Mouse (Mus musculus) ES-E14 (cell line): ENCODE measurements around the gene Mrpl24. TPM values are rescaled to one million over a fixed set of nuclear protein-coding genes. Genes with fewer than 3 reads are reported as not detected.
A peak's percentile ranks its signal among the peaks of the same experiment; 100 is the strongest.

ENCODE experiments used
- DNase-seq: peaks from one replicate; pipeline ENCODE4 v3.0.0-alpha.2; 2013; ENCODE audit warnings: low read depth, low spot score
- H3K27ac ChIP-seq: 2 replicates; pipeline ENCODE4 v1.5.1; 2012; ENCODE audit warnings: low read depth, mild to moderate bottlenecking, low read length, moderate library complexity, mixed read lengths; ENCODE audit not compliant: poor library complexity, insufficient read depth, severe bottlenecking
- H3K36me3 ChIP-seq: 2 replicates; pipeline ENCODE4 v1.6.1; 2012; ENCODE audit warnings: mild to moderate bottlenecking, low read length, moderate library complexity, mixed read lengths; ENCODE audit not compliant: control insufficient read depth, poor library complexity, insufficient read depth, severe bottlenecking
- H3K4me1 ChIP-seq, 2 experiments: fragments of 150-350 bp in 1 of 2; sonication (generic) in 1 of 2; 2 replicates each; pipeline ENCODE4 v1.6.1; 2012; ENCODE audit warnings: low read length in 2 of 2, mild to moderate bottlenecking in 1 of 2, mixed read lengths in 1 of 2; ENCODE audit not compliant: control insufficient read depth in 2 of 2, insufficient read depth in 2 of 2, poor library complexity in 1 of 2
- H3K4me3 ChIP-seq, 2 experiments: fragments of 150-350 bp in 1 of 2; sonication (generic) in 1 of 2; 2 replicates each; pipeline ENCODE4 v1.5.1; 2012; ENCODE audit warnings: low read length in 2 of 2, low read depth in 1 of 2, mild to moderate bottlenecking in 1 of 2, mixed read lengths in 1 of 2; ENCODE audit not compliant: insufficient read depth in 1 of 2, poor library complexity in 1 of 2, severe bottlenecking in 1 of 2
- H3K9ac ChIP-seq: 2 replicates; pipeline ENCODE4 v1.6.1; 2012; ENCODE audit warnings: low read depth, mild to moderate bottlenecking, low read length, mixed read lengths; ENCODE audit not compliant: poor library complexity, insufficient read depth, severe bottlenecking
- H3K9me3 ChIP-seq: fragments of 150-350 bp; sonication (generic); 2 replicates; pipeline ENCODE4 v1.6.1; 2012; ENCODE audit warnings: low read depth, mild to moderate bottlenecking, low read length; ENCODE audit not compliant: control insufficient read depth, insufficient read depth
- CHD2 ChIP-seq: IDR thresholded peaks from 2 replicates; pipeline ENCODE4 v1.6.1; 2014; ENCODE audit warnings: mild to moderate bottlenecking, low read depth, low read length, inconsistent platforms
- HCFC1 ChIP-seq: IDR thresholded peaks from 2 replicates; pipeline ENCODE4 v1.6.1; 2012; ENCODE audit warnings: low read length, inconsistent platforms, borderline replicate concordance; ENCODE audit not compliant: insufficient read depth
- MAFK ChIP-seq: IDR thresholded peaks from 2 replicates; pipeline ENCODE4 v1.6.1; 2014; ENCODE audit warnings: mild to moderate bottlenecking, low read depth, low read length, inconsistent platforms; ENCODE audit not compliant: insufficient read depth
- ZC3H11A ChIP-seq: IDR thresholded peaks from 2 replicates; pipeline ENCODE4 v1.6.1; 2012; ENCODE audit warnings: low read depth, mild to moderate bottlenecking, inconsistent platforms, low read length, borderline replicate concordance
- ZNF384 ChIP-seq: IDR thresholded peaks from 2 replicates; pipeline ENCODE4 v1.6.1; 2012; ENCODE audit warnings: low read depth, low read length, inconsistent platforms
- in situ Hi-C, 2 experiments: fragments of 600-800 bp; cut with MboI; formaldehyde crosslinking; loops; one replicate each; pipeline ENCODE4 v1.15.1; 2025; ENCODE audit warnings: low sequenced_read_pairs in 2 of 2, inconsistent platforms in 1 of 2; ENCODE audit not compliant: unreplicated experiment in 2 of 2
- total RNA-seq: library from RNA; depleted of rRNA; stranded (reverse); fragments of 300-350 nt; gene quantifications from 2 replicates; pipeline ENCODE4 v1.2.3, GENCODE M21; 2012

The Mrpl24 gene
- total RNA-seq, 1 experiment, result 154 TPM

- no peak for TF ChIP-seq HCFC1
- no peak for TF ChIP-seq MAFK
- TF ChIP-seq ZNF384, result peak; percentile 58; the same call in 1 of the 2 replicates
- no peak for TF ChIP-seq ZC3H11A
- no peak for TF ChIP-seq CHD2
- Histone ChIP-seq H3K4me1 (peaks cover 4% of the 10 kb centered on the region in 2 experiments; a peak in 2 of 4 replicates), H3K4me3 (peak overlapping the region; percentile 73 to 95), H3K36me3 (peaks cover 40% of the 10 kb centered on the region), H3K9ac (peak overlapping the region; percentile 86; the same call in 1 of the 2 replicates), H3K27ac (no peak overlapping the region; the same call in 1 of the 2 replicates), H3K9me3 (no peaks in the 10 kb centered on the region)
- in situ Hi-C loops, result no loop called here
- DNase-seq, result no peak
Measured at GRCm38 (mm10) chr3:87920270-87920943, 1.1 kb downstream of the Mrpl24 start.

DNA sequence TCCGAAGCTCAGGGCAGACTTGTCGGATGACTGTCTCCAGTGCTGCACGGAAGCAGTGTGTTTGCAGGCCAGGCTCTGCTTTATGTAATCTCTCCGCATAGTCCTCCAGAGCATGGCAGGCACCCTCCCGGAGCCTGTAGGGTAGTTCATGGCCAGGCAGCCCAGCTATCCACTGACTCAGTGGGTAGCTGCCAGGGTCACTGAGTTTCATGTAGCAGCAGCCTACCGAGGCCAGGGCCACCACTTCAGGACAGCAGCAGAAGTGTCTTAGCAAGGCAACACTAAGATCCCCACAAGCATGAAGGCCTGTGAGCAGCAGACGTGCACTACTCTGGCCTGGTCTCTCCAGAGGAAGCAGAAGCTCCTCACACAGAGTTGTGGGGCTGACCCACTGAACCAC, 5.7 kb downstream of the Mrpl24 start:
- in situ Hi-C loops, result no loop called here
- no peak overlapping the region for H3K9ac ChIP-seq
- H3K27ac ChIP-seq, result no peak overlapping the region
- no peaks in the 10 kb centered on the region for H3K9me3 ChIP-seq
- TF ChIP-seq CHD2 (no peak), ZNF384 (no peak), ZC3H11A (no peak), MAFK (no peak)
- H3K4me3 ChIP-seq, result no peak overlapping the region
- H3K4me1 ChIP-seq, result peaks cover 2 to 4% of the 10 kb centered on the region in 2 experiments; a peak in 1 of 4 replicates
- DNase-seq, result no peak
- H3K36me3 ChIP-seq, result peaks cover 38% of the 10 kb centered on the region

DNA sequence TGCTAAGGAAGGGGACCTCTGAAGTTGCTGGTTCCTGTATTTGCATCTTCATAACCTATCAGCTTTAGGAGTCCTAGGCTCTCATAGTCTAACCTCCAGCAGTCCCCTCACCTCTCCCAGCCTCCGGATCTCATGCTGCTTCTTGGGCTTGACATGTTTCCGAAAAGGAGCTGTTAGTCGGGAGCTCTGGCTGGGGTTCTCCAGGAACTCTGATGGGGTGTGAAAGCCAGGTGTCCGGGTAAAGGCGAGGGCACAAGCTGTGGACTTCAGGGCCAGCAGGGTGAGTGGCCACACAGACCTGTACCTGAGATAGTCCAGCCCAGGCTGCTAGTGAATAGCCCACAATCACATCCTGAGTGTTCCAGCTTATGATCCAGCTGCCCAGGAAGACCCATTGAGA, 8.1 kb downstream of the Mrpl24 start:
- Histone ChIP-seq H3K36me3 (peaks cover 36% of the 10 kb centered on the region), H3K9me3 (no peaks in the 10 kb centered on the region), H3K27ac (no peak overlapping the region), H3K4me1 (peaks cover 2 to 7% of the 10 kb centered on the region in 2 experiments; a peak in 2 of 4 replicates), H3K9ac (no peak overlapping the region), H3K4me3 (no peak overlapping the region)
- TF ChIP-seq MAFK, result no peak
- TF ChIP-seq CHD2, result no peak
- TF ChIP-seq ZNF384, result no peak
- no peak for TF ChIP-seq ZC3H11A
- no peak for TF ChIP-seq HCFC1
- no peak for DNase-seq
- in situ Hi-C loops, result no loop called here

DNA sequence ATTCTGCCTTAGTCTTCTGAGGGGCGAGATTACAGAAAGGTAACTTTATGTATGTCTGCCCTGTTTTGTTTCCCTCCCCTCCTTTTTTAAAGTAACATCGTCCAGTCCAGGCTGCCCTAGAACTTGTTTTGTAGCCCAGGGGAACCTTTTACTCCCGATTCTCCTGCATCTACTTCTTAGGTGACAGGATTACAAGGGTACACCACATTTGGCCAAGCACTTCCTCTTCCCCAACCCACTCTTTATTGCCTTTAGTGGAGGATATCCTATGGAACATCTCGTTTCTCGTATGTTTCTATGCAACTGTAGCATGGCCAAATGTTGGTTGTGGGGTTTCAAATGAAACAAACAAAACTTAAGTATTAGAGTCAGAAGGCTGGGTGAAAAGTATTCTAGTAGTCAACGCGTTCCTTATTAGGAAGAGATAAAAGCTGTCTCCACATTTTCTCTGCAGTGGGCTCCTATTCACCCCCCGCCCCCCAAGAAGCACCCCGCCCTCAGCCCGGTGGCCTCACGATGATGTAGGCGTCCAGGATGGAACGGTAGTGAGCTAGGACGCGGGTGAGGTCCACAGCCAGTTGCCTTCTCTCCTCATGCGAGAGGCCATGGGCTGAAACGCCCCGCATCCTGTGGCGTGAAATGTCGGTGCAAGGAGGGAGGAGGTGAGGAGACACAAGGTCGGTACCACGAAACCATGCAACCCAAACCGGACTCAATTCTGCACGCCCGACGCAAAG, 10.2 kb downstream of the Mrpl24 start:
- H3K27ac ChIP-seq, result peak overlapping the region; percentile 16; the same call in 1 of the 2 replicates
- peaks cover 2 to 9% of the 10 kb centered on the region in 2 experiments; a peak in 2 of 4 replicates for H3K4me1 ChIP-seq
- DNase-seq, result no peak
- H3K36me3 ChIP-seq, result peaks cover 34% of the 10 kb centered on the region
- TF ChIP-seq MAFK, result no peak
- no peak for TF ChIP-seq HCFC1
- no peak for TF ChIP-seq ZNF384
- H3K9ac ChIP-seq, result peak overlapping the region; percentile 73
- peak overlapping the region; percentile 72 to 88 for H3K4me3 ChIP-seq
- H3K9me3 ChIP-seq, result no peaks in the 10 kb centered on the region
- in situ Hi-C loops, result no loop called here
